Mouse (Mus musculus) spleen, postnatal 0 days (tissue): Measurements from ENCODE around the gene Apbb1ip. TPM values are rescaled to one million over a fixed set of nuclear protein-coding genes. Genes with fewer than 3 reads are reported as not detected.

ENCODE experiments used
- polyA plus RNA-seq: library from polyadenylated mRNA; unstranded; fragments of >200 nt; fragmentation: Nextera tagmentation; extraction: Ambion mirVana; gene quantifications from 2 replicates; pipeline ENCODE4 v1.2.1, GENCODE M21; 2015

Apbb1ip gene
- polyA plus RNA-seq, result 45.2 and 45.7 TPM in 2 replicates

DNA sequence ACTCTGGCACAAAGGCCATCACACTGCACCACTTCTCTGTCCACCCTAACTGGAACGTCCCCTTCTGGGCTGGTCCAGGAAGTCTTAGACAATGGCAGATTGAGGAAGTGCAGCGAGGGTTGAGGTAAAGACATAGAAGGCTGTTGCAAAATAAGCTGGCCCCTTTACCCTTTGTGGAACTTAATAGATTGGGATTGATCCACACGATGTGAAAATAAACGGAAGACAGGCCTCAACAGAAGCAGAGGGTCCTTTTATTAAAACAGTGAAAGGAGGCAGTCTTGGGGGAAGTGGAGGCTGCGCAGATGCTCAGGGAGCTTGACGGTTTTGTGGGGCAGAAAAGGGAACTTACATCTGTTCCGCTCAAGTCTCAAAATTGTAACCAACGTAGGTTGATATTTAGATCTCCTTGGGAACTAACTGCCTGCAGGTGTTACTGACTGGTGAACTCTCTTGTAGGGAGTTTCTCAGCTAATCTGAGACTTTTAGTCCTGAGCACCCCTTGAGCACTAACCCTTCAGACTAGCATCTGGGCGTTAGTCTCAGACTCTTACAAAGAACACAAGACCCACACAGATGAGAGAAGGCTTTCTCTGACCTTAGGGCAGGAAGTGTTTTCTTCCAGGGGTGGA lies at the start of gene Apbb1ip:
TSS of gene Apbb1ip (plus strand) at position 546 of the 632 bp plus-strand sequence.

DNA sequence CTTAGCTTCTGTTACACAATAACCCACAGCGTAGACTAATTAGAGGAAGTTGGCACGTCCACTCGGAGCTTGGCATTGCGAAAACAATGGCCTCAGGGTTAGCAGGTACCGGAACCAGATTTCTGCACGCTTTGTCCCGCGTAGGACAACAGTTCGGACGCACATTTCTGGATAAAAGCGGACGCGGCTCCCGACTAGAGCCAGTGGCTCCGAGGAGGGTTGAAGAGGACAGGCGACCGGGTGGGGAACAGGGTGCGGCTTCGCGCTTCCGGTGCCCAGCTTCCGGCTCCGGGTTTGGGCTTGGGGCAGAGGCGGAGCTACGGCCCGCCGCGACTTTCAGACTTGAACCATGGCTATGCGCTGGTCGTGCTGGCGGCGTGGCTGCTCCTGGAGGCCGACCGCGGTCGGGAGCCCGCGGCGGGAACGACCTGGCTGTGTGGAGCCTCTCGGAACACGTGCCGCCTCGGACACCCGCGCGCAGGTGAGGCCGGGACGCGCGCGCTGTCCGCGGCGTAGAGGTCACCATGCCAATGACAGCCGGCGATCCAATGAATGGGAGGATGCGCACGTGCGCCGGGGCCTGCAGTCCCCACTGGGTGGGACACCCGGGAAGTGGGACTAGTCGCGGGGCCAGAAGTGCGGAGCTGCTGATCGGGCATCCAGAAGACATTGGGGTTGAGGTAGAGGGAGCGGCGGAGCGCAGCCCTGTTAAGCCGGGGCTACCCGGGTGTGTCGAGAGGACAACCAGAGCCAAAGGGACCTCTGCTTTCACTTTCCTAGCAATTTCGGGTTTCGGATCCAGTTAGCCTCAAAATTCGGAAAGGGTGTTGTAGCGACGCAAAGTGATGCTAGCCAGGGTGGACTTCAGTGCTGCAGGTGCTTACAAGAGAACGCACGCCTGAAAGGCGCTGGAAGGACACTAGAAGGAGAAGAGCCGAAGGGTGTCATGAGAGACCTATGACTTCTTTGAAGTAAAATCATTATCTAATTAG lies 121.7 kb downstream of the Apbb1ip start, which contains the start of gene Pdss1:
TSS of gene Pdss1 (plus strand) at position 241 of the 992 bp plus-strand sequence.

Other genes with a start within 250 kb of the Apbb1ip start
- gene Gad2, start 151.9 kb upstream of the Apbb1ip start, polyA plus RNA-seq, result not detected in 2 replicates
- 15.5 and 17.6 TPM in 2 replicates for gene Pdss1, start 121.4 kb downstream of the Apbb1ip start, polyA plus RNA-seq